Mouse (Mus musculus) right cerebral cortex, postnatal 14 days (tissue): ENCODE measurements around the gene Tob1.

Experiments used
- DNase-seq: peaks from one replicate; pipeline ENCODE4 v3.0.0; 2022

The Tob1 gene

GRCm38 (mm10) chr11:94211124-94211603 is at the start of gene Tob1:
TSS of gene Tob1 (plus strand) at chr11:94211454.
- peak; percentile 98 for DNase-seq

- no peak for DNase-seq
Observed at GRCm38 (mm10) chr11:94161867-94162581, 49.2 kb upstream of the Tob1 start.

GRCm38 (mm10) chr11:94163005-94163767 is 48.1 kb upstream of the Tob1 start:
- DNase-seq: no peak

- DNase-seq: no peak
Observed at GRCm38 (mm10) chr11:94165745-94166144, 45.5 kb upstream of the Tob1 start.

- no peak for DNase-seq
Observed at GRCm38 (mm10) chr11:94168238-94168637, 43.0 kb upstream of the Tob1 start.

GRCm38 (mm10) chr11:94169596-94169995 is 41.7 kb upstream of the Tob1 start:
- no peak for DNase-seq

GRCm38 (mm10) chr11:94171691-94172090 is 39.6 kb upstream of the Tob1 start:
- no peak for DNase-seq

GRCm38 (mm10) chr11:94172186-94172585 is 39.1 kb upstream of the Tob1 start:
- DNase-seq: no peak

GRCm38 (mm10) chr11:94173726-94174146 is 37.5 kb upstream of the Tob1 start:
- no peak for DNase-seq

GRCm38 (mm10) chr11:94175288-94175687 is 36.0 kb upstream of the Tob1 start:
- DNase-seq: no peak

GRCm38 (mm10) chr11:94175694-94176093 is 35.6 kb upstream of the Tob1 start:
- no peak for DNase-seq

- no peak for DNase-seq
Observed at GRCm38 (mm10) chr11:94177841-94178585, 33.2 kb upstream of the Tob1 start.

GRCm38 (mm10) chr11:94179768-94180167 is 31.5 kb upstream of the Tob1 start:
- DNase-seq: no peak

GRCm38 (mm10) chr11:94180194-94180593 is 31.1 kb upstream of the Tob1 start:
- no peak for DNase-seq

GRCm38 (mm10) chr11:94181694-94182093 is 29.6 kb upstream of the Tob1 start:
- no peak for DNase-seq

GRCm38 (mm10) chr11:94182711-94183110 is 28.5 kb upstream of the Tob1 start:
- no peak for DNase-seq

GRCm38 (mm10) chr11:94183120-94183519 is 28.1 kb upstream of the Tob1 start:
- no peak for DNase-seq

- DNase-seq: no peak
Observed at GRCm38 (mm10) chr11:94183671-94184070, 27.6 kb upstream of the Tob1 start.

GRCm38 (mm10) chr11:94189579-94189978 is 21.7 kb upstream of the Tob1 start:
- no peak for DNase-seq

- no peak for DNase-seq
Observed at GRCm38 (mm10) chr11:94190665-94191064, 20.6 kb upstream of the Tob1 start.

GRCm38 (mm10) chr11:94193109-94193508 is 18.1 kb upstream of the Tob1 start:
- no peak for DNase-seq

GRCm38 (mm10) chr11:94196311-94196710 is 14.9 kb upstream of the Tob1 start:
- DNase-seq: no peak

- no peak for DNase-seq
Observed at GRCm38 (mm10) chr11:94198405-94199146, 12.7 kb upstream of the Tob1 start.
